Mouse (Mus musculus) fat pad, adult 2 months (tissue): Measurements from ENCODE around the gene Pou6f1.
"Not testable (repeated sequence)": the region's sequence is repeated elsewhere in the genome, so short reads cannot be mapped to it uniquely, and the experiment has no call there.

Source experiments
- DNase-seq: peaks from one replicate; pipeline ENCODE4 v3.0.0-alpha.2; 2011; ENCODE audit warnings: low read depth, low spot score; ENCODE audit errors: extremely low read depth

Pou6f1 gene

DNA sequence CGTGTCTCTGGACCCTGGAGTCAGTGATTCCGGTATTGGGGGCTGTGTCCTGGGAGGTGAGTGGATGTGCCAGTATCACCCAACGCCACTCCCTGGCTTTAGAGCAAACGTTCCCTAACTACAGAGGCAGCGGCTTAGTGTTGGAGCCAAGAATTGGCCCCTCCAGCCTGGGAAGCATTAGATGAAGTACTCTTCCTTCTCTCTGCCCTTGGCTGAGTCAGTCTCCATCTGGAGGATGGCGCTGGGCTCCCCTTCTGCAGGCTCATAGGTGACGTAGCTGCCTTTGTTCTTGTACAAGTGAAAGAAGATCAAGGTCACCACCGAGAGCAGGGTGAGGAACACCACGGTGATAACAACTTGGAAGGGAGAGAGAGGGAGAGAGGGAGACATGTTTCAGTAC lies 21.9 kb upstream of the Pou6f1 start:
- DNase-seq = not testable (repeated sequence)

DNA sequence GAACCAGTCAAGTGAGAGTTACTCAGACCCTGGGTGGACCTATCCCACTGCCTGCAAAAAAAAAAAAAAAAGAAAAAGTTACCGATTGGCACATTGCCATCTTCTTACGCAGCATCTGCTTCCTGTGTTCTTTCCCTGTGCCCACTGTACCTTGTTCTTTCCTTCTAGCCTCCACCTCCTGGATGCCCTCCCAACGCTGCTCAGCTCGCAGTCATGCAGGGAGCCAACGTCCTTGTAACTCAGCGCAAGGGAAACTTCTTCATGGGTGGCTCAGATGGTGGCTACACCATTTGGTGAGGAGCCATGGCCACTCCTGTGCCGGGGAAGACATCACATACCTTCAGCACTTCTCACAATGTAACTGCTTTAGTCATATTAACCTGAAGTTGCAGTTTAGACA lies 19.4 kb upstream of the Pou6f1 start:
- DNase-seq = no peak

DNA sequence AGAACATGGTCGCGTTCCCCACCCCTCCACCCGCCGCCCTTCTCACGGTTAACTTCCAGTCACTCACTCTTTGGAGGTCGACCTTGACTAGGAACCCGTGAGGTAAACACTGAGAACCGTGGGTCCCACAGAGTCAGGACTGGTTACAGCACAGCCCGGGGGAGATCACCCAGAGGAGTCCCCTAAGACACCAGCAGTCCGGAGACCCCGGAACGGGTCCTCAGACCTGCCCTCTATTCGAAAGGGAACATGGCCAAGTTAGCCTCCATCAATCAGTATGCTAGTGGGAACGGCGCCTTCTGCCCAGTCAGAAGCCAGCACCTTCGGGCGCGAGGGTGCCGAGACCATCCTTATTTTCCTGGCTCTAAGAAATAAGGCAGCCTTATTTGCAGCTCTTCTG lies 16.4 kb upstream of the Pou6f1 start:
- no peak for DNase-seq

DNA sequence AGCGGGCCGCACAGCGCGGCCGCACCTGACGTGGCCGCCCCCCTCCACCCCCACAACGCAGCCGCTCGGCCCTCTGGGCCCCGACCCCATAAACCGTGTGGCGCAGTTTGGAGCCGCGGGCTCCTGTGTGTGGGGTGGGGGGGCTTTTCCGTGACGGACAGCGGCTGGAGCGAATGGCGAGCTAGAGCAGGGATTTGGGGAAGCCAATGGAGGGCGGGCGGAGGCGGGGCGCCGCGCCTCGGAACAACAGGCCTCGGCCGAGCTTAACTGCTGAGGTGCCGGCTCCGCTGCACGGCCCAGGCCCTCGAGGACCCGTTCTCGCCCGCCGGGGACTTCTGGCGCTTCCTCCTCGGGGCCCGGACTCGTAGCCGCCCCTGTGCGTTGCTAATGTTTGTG lies 16.0 kb upstream of the Pou6f1 start:
- DNase-seq = no peak

DNA sequence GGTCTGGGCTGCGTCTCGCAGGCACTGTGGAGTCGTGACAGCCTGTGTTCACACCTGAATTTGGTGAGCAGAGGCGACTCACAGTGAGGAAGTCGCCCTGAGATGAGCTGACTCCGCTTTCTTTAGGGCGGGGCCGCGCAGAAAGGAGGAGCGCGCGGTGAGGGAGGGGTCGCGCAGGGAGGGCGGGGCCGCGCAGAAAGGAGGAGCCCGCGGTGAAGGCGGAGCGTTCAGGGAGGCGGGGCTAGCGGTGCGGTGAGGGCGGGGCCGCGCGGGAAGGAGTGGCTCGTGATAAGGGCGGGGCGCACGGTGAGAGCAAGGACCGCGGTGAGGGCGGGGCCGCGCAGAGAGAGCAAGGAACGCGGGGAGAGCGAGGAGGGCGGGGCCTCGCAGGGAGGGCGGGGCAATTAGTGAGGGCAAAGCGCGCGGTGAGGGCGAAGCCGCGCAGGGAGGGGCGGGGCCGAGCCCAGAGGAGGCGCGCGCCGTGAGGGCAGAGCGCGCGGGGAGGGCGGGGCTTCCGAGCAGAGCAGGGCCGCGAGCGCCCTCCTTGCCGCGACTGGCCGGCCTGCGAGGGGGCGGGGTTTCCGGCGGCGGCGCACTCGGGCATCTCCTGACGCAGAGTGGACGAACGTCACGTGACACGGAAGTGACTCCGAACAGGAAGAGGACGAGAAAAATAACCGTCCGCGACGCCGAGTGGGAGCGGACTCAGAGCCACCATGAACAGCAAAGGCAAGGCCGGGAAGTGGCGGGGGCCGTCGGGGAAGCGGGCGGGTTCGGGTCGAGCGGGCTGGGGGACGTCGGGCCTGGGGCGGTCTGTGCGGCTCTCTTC lies 15.4 kb upstream of the Pou6f1 start, which contains the start of gene Dazap2:
Gene Dazap2 (plus strand): TSS at position 354 of the 829 bp plus-strand sequence.
- no peak for DNase-seq

DNA sequence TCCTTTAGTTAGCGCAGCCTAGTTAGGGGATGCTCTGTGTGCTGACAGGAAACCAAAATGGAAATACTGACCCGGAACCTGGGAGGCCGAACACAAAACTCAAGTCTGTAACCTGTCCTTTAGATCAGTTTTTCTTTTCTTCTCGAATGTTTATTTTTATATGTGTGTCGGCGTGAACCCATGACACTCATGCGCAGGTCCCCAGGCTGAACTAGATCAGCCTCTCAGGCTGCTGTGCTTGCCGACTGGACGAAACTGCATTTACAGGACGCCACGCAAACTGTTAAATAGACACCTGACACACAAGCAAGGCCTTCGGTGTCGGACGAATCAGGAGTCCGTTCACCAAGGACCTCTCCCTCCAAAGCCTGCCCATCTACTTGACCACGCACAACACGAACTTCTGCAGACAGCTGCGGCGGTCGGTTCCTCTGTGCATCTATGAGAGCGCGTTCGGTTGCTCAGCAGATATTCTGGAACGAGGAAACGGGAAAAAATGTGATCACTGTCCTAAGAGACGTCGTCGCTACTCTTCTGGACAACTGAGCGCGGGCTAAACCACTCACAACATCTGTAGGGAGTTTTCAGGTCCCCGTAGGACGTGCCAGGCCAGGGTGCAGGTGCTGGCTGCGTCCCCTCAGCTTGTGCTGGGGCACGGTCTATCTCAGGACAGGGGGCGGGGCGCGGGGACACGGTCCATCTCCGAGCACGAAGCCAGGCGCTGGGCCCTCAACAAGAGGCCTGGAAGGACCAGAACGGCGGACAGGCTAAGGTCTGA lies 14.6 kb upstream of the Pou6f1 start:
- DNase-seq = no peak

DNA sequence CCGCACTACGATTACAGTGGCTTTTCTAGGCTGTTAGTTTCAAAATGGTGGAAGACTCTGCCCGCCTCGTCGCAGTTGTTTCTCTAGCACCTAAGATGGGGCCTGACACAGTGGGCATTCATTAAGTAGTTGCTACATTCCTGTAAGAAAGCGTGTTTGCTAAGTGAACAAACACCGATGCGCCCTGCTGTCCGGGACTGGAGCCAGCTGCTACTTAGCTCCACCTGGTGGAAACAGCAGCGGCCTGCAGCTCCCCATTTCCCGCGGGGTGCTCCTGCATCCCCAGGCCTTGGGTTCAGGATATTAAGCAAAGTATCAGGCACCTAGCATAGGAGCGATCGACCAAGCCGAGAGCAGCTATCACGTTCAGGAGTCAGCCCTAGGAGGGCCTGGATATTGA lies 13.8 kb upstream of the Pou6f1 start:
- no peak for DNase-seq

DNA sequence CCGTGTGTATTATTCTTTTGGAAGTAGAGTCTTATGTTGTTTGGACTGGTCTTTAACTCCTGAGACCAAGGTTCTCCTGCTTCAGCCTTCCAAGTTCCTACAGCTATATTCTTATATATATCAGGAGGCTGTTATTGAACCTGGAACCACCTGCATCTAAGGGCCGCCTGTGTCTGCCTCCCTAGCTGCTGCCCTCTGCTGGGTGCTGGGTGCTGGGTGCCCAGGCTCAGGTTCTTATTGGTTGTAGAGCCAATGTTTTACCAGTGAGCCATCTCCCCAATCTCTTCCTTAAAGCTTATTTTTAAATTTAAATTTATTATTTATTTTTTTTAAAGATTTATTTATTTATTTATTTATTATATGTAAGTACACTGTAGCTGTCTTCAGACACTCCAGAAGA lies 12.6 kb upstream of the Pou6f1 start:
- DNase-seq = no peak

DNA sequence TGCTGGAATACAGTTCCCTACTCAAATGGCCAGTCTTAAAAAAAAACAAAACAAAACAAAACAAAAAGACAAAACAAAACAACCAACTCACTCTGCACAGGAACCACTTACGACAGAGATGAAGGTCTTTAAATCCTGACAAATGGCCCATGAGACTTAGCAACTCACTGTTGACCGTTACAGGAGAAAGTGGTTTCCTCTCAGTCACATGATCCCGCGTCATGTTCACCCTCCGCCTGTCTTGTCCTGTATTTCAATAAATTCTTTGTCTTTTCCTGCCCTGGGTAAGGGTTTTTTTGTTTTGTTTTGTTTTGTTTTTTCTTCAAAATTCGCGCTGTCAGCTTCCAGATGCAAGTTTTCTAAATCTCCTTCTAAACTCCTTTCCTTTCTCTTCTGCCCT lies 12.2 kb upstream of the Pou6f1 start:
- no peak for DNase-seq

DNA sequence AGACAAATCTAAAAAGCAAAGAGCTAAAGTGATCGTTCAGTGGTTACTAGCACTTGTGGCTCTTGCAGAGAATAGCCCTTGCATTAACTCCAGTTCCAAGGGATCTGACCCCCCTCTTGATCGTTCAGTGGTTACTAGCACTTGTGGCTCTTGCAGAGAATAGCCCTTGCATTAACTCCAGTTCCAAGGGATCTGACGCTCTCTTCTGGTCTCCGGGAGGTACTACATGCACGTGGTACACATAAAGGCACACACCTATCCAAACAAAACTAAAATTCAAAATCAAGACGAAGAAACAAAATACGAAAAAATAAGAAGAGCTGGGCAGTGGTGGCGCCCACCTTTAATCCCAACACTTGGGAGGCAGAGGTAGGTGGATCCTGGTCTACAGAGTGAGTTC lies 6.9 kb upstream of the Pou6f1 start:
- not testable (repeated sequence) for DNase-seq

DNA sequence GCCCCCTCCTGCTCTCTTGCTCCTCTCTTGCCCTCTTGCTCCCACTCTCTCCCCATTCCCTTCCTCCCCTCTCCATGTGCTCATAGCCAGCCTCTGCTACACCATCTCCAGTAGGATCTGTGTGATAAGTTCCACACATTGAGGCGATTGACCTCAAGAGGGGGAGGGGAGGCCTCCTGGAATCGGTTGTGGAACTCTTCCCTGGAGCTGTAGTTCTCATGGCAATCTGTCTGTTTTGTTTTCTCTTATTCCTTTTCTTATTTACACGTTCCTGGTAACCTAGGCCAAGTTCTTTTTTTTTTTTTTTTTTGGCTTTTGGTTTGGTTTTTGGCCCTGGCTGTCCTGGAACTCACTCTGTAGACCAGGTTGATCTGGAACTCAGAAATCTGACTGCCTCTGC lies 1.9 kb upstream of the Pou6f1 start:
- no peak for DNase-seq

DNA sequence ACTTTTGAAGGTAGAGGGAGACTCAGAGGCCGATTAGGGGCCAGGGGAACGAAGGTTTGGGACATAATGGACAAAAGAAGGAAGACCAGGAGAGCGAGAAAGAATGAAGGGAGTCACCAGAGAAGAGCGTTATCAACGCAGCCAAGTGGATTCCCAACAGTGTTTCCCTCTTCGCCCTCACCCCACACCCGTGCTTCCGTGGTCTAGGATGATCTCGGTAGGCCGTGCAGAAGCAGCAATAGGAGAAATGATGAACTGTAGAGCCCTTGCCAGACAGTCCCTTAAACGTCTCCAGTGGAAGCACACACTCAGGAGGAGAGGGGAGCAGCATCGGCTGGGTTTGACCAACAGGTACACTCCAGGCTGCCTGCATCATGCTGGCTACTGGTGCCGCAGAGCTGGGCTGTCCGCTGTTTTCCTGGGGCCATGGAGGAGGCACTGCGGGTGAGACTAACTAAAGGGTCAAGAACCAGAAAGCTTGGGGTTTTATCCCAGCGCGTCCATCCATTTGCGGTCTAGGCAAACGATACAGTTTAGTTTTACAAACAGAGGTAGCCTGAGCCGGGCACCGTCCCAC lies 1.0 kb upstream of the Pou6f1 start:
- no peak for DNase-seq

DNA sequence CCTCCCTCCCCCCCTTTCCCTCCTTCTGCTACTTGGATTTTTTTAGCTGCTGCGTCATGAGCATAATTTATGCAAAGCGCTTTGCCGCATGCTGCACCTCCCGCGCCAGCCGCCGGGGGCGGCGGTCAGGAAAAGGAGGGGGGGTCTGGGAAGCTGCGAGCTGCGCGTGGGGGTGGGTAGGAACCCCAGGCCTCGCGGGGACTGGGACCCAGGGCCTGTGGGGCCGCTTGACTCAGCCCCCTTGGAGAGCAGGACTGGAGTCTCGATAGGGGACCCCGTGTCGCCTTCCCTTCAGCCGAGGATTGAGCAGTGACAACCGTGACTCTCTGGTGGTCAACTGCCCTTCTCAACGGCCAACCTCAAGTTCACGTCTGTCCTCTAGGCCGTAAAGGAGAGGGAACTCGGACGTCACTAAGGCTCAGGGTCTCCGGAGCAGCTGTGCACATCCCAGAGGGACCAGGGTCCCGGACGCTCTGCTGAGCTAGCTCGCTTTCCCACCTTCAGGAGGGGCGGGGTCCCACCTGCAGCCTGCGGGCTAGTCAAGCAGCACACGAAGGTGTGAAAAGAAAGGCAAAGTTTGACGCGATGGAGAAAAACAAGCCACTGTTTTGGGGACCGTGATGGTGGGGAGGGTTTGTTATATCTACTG lies 387 bp upstream of the Pou6f1 start:
- DNase-seq = no peak

DNA sequence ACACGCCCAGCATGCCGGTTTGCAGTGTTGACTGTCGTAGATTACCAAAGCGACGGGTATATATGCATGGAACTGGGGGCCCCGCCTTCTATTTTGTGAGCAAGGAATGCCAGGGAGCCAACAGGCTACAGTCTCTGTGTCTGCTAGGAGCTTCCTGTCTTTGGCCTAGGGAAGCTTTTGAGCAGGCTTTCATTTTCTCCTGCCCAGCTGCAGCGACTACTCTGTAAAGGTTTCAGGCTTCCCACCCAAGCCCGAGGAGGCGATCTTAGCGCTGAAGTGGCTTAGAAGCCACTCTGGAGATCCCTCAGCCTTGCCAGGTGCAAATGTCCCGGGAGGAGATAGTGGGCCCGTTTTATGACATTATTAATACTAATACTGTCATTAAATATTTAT lies 905 bp downstream of the Pou6f1 start:
- DNase-seq = no peak

DNA sequence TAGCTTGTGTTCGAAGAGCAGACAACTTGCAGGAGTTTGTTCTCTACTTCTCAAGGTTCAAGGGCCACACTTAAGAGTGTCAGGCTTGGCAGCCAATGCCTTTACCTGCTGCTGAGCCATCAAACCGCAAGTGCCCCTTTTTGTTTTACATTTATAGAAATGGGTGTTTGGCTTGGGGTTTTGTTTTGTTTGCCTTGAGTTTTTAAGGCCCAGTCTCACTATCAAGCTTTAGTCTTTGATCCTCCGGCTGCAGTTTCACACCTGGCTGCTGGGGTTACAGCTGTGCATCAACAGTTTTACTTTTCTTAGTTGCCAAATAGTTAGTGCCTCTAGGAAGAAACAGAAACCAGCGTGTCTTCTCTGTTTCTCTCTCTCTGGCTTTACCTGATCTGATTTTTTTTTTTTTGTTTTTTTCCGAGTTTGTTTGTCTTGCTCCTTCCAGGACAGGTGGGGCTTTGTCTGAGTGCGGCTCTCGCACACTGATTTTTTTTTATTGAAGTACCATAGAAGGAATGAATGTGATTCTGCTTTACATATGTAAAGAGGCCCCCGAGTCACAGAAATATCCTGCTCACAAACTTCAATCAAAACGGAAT lies 1.4 kb downstream of the Pou6f1 start:
- DNase-seq = no peak

DNA sequence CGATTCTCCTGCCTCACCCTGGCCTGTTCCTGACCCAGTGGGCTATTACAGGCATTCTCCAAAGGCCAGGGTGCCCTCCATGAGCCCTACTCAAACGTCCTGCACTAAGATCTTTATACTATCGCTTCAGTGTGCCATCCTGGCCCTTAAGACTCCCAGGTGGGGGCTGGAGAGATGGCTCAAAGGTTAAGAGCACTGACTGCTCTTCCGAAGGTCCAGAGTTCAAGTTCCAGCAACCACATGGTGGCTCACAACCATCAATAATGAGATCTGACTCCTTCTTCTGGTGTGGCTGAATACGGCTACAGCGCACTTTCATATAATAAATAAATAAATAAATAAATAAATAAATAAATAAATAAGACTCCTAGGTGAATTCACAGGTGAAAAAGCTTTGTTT lies 7.0 kb downstream of the Pou6f1 start:
- no peak for DNase-seq

DNA sequence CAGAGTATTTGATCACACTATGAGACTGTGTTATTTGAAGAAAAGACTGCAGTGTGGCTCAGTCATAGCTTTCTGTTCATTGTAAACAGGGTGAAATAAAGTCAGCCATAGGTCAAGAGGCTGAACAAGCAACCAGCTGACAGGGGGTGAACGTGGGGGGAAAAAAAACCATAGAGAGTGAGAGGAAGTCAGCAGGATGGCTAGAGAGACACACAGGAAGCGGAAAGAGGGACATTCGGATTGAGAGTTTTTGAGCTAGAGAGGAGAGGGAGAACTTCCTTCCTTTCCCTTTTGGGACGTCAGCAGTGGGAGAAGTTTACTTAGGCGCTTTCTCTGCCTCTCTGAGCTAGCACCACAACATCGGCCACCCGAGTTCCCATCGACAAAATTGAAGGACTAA lies 9.3 kb downstream of the Pou6f1 start:
- DNase-seq = no peak

DNA sequence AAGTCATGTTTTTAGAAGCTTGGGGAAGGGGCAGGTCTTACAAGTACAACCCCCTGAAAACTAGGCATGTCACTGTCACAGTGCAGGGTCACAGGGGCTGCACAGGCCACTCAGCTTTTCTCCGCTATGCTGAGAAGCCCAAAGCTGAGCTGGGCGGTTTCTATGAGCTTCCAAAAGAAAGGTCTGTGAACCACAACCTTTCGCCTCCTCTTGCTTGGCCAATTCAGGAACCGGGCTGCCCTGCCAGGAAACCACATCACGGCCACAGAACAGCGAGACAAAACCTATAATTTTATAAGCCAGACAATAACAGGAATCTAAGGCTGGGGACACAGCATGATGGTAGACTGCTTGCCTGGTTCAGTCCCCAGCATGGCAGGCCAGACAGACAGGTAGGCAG lies 11.5 kb downstream of the Pou6f1 start:
- DNase-seq = no peak

DNA sequence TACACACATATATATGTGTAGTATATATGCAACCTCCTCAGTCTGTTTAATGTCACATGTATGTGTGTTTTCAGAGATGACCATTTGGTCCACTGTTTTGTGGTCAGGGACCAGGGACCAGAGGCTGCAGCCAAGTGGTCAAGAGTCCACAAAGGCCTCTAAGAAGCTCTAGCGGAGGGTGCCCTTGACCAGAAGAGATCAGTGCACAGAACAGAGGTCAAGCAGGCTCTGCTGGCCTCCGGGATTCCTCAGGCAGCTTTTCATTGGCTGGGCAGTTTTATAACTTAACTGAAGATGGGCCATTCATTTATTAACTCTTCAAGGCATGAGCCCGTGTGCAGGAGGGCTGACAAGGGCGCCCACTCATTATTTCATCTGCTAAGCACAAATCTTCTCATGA lies 12.6 kb downstream of the Pou6f1 start:
- no peak for DNase-seq

DNA sequence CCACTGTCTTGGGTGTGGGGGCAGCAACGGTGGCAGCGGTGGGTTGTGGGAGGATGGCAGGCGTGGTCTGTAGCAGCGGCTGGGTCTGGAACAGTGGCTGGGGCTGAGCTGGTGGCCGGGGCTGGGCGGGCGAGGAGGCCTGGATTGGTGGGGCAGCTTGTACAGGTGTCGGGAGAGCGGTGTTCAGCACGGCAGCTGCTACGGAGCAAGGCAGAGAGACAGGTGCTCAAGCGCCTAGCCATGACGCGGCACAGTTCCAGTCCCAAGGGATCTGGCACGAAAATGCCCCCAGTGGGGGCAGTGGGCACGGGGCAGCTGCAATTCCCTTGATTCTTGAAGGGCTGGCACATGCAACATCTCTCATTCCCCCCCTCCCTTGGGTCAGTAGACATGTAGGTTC lies 13.9 kb downstream of the Pou6f1 start:
- no peak for DNase-seq

DNA sequence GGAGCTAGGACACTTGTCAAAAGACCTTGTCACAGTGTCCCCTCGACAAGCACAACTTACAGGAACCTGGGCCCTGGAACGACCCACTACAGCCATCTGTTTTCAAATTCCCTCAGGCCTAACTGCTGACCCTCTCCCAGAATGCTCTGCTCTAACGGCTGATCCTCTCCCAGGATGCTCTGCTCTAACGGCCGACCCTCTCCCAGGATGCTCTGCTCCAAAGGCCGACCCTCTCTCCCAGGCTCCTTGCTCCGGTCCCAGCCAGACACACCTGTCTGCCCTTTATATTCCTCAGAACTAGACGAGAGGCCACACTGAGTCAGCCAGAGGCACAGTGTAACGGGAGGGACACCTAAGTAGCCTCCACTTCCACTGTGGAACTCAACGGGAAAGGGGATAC lies 19.7 kb downstream of the Pou6f1 start:
- no peak for DNase-seq
